Mouse (Mus musculus) kidney, adult 2 months (tissue): ENCODE data around the gene Kidins220. TPM values are rescaled to one million over a fixed set of nuclear protein-coding genes. Genes with fewer than 3 reads are reported as not detected.

Experiments used
- DNase-seq: peaks from one replicate; pipeline ENCODE4 v3.0.0; 2021
- H3K27ac ChIP-seq: fragments of 200-500 bp; 2 replicates; pipeline ENCODE4 v1.5.1; 2012; ENCODE audit warnings: low read depth, low read length, control low read depth, inconsistent platforms; ENCODE audit not compliant: insufficient read depth
- H3K27me3 ChIP-seq: fragments of 200-500 bp; replicated peaks from 2 replicates; pipeline ENCODE4 v1.6.1; 2012; ENCODE audit warnings: mild to moderate bottlenecking, moderate library complexity, low read length, inconsistent platforms; ENCODE audit not compliant: control insufficient read depth, insufficient read depth
- H3K36me3 ChIP-seq: fragments of 200-500 bp; 2 replicates; pipeline ENCODE4 v1.6.1; 2012; ENCODE audit warnings: mild to moderate bottlenecking, moderate library complexity, low read length, inconsistent platforms; ENCODE audit not compliant: control insufficient read depth, insufficient read depth
- H3K4me1 ChIP-seq: fragments of 200-500 bp; 2 replicates; pipeline ENCODE4 v1.6.1; 2011; ENCODE audit warnings: low read length; ENCODE audit not compliant: control insufficient read depth, insufficient read depth
- H3K4me3 ChIP-seq: fragments of 200-500 bp; 2 replicates; pipeline ENCODE4 v1.5.1; 2011; ENCODE audit warnings: mild to moderate bottlenecking, low read depth, low read length, control low read depth; ENCODE audit not compliant: insufficient read depth
- CTCF ChIP-seq: fragments of 200-500 bp; conservative IDR thresholded peaks from 2 replicates; pipeline ENCODE4 v1.5.1; 2011; ENCODE audit warnings: low read depth, mild to moderate bottlenecking, control low read depth, low read length, moderate library complexity, mixed read lengths; ENCODE audit not compliant: insufficient read depth, insufficient read length
- POLR2A ChIP-seq: fragments of 200-500 bp; IDR thresholded peaks from one replicate; pipeline ENCODE4 v1.6.1; 2011; ENCODE audit warnings: low read depth, low read length, control low read depth
- WGBS: fragments of 180-500 bp; shearing (Covaris S2); methylation state at CpG from one replicate; pipeline ENCODE4 v1.1.7; 2018; 5-methylcytosine and 5-hydroxymethylcytosine counted together
- polyA plus RNA-seq: library from polyadenylated mRNA; depleted of rRNA; stranded (reverse); fragments of >200 nt; gene quantifications from 2 replicates; pipeline ENCODE4 v1.2.3, GENCODE M21; 2012

Kidins220 gene
- polyA plus RNA-seq, 1 experiment, result 79.6 TPM

- no peak for TF ChIP-seq POLR2A
- no peak for TF ChIP-seq CTCF
- peaks cover 16% of the 10 kb centered on the region for H3K4me1 ChIP-seq
- no peak overlapping the region for H3K4me3 ChIP-seq
- 40% methylated on average over 11 of the region's 11 CpGs for WGBS
- peak overlapping the region; percentile 66; the same call in 1 of the 2 replicates for H3K27ac ChIP-seq
- no peaks in the 10 kb centered on the region for H3K27me3 ChIP-seq
- DNase-seq, result peak; percentile 95
- H3K36me3 ChIP-seq, result no peaks in the 10 kb centered on the region
These were observed 12.3 kb upstream of the Kidins220 start for GRCm38 (mm10) chr12:24962362-24962967.

- TF ChIP-seq POLR2A (no peak), CTCF (no peak)
- no peaks in the 10 kb centered on the region for H3K36me3 ChIP-seq
- H3K4me1 ChIP-seq, result peaks cover 13% of the 10 kb centered on the region
- H3K27me3 ChIP-seq, result no peaks in the 10 kb centered on the region
- H3K4me3 ChIP-seq, result no peak overlapping the region
- H3K27ac ChIP-seq, result peak overlapping the region; percentile 90
- WGBS, result 42% methylated on average over 13 of the region's 13 CpGs
- peak; percentile 76 for DNase-seq
These were observed 11.2 kb upstream of the Kidins220 start for GRCm38 (mm10) chr12:24963393-24964022.

DNA sequence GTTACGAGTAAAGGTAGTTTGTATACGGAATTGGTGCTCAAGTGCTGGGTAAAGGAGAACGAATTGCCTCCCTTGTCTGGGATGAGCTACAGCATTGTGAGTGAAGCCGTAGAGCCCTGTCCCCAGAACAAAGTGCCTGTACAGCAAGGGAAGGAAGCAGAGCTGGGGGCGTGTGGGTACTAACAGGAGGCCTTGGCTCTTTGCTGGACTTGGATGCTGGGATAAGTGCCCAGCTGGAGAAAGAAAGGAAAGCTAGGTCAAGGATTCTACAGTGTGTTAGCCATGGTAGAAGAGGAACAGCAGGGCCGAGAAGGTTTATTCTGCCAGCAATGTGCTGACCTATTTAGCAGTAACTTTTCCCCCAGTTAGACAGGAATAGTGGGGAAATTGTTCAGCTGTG is 9.3 kb upstream of the Kidins220 start:
- H3K4me3 ChIP-seq, result no peak overlapping the region
- no peaks in the 10 kb centered on the region for H3K27me3 ChIP-seq
- no peak for TF ChIP-seq POLR2A
- TF ChIP-seq CTCF, result no peak
- WGBS, result 72% methylated on average over 6 of the region's 6 CpGs
- H3K4me1 ChIP-seq, result peaks cover 11% of the 10 kb centered on the region
- H3K27ac ChIP-seq, result no peak overlapping the region
- DNase-seq, result peak; percentile 10
- H3K36me3 ChIP-seq, result no peaks in the 10 kb centered on the region

DNA sequence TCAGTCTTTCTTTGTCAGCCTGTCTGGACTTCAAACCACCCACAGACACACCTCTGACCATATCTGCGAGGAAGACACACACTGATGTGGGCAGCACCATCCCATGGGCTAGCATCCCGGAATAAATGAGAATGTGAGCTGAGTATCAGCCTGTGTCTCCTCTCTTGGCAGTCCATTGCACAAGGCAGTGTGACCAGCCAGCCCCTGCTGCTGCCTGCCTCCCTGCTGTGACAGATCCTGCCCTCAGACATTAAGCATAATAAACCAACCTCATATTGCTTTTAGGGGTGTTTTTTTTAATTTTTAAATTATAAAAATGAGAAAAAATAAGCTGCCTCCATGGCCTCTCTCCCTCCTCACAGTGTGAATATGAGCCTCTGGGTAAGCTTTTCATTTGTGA is 8.7 kb upstream of the Kidins220 start:
- Histone ChIP-seq H3K27me3 (no peaks in the 10 kb centered on the region), H3K4me3 (no peak overlapping the region), H3K36me3 (no peaks in the 10 kb centered on the region), H3K4me1 (peaks cover 11% of the 10 kb centered on the region), H3K27ac (no peak overlapping the region)
- no peak for TF ChIP-seq POLR2A
- no peak for TF ChIP-seq CTCF
- WGBS, result 85% methylated on average over 2 of the region's 2 CpGs
- DNase-seq, result no peak

- H3K4me1 ChIP-seq, result peaks cover 3% of the 10 kb centered on the region; the same call in 1 of the 2 replicates
- H3K27me3 ChIP-seq, result no peaks in the 10 kb centered on the region
- no peak for TF ChIP-seq POLR2A
- no peak for TF ChIP-seq CTCF
- no peak overlapping the region for H3K27ac ChIP-seq
- H3K36me3 ChIP-seq, result no peaks in the 10 kb centered on the region
- WGBS, result 86% methylated on average over 5 of the region's 5 CpGs
- no peak for DNase-seq
- no peak overlapping the region for H3K4me3 ChIP-seq
These were observed 3.1 kb upstream of the Kidins220 start for GRCm38 (mm10) chr12:24971490-24972200.

GRCm38 (mm10) chr12:24972371-24973350 is 2.1 kb upstream of the Kidins220 start:
- peak overlapping the region; percentile 62 for H3K27ac ChIP-seq
- TF ChIP-seq POLR2A (no peak), CTCF (no peak)
- WGBS, result 69% methylated on average over 8 of the region's 8 CpGs

More at GRCm38 (mm10) chr12:24972371-24973350, 2.1 kb upstream of the Kidins220 start:
- no peak overlapping the region for H3K4me3 ChIP-seq
- no peaks in the 10 kb centered on the region for H3K27me3 ChIP-seq
- H3K4me1 ChIP-seq, result peaks cover 14% of the 10 kb centered on the region; the same call in 1 of the 2 replicates
- H3K36me3 ChIP-seq, result no peaks in the 10 kb centered on the region
- DNase-seq, result no peak
